Mouse (Mus musculus) MEL (cell line): ENCODE measurements around the gene Sema5a. TPM values are rescaled to one million over a fixed set of nuclear protein-coding genes. Genes with fewer than 3 reads are reported as not detected.

Experiments used
- DNase-seq: peaks from one replicate; pipeline ENCODE4 v3.0.0; 2011; ENCODE audit warnings: low read depth, low spot score
- H3K27ac ChIP-seq: 2 replicates; pipeline ENCODE4 v1.5.1; 2012; ENCODE audit warnings: low read depth, mild to moderate bottlenecking, control low read depth, low read length, moderate library complexity; ENCODE audit not compliant: control insufficient read depth
- H3K27me3 ChIP-seq, 2 experiments: fragments of 150-350 bp in 1 of 2; sonication (generic) in 1 of 2; 2 replicates each; pipeline ENCODE4 v1.6.1; 2012; ENCODE audit warnings: low read length in 2 of 2, mild to moderate bottlenecking in 2 of 2, improper control_type of control experiment in 1 of 2, moderate library complexity in 1 of 2; ENCODE audit not compliant: insufficient read depth in 2 of 2, control insufficient read depth in 1 of 2
- H3K36me3 ChIP-seq, 2 experiments: 2 replicates each; pipeline ENCODE4 v1.6.1; 2012 to 2014; ENCODE audit warnings: low read length in 2 of 2, improper control_type of control experiment in 1 of 2, inconsistent platforms in 1 of 2, mild to moderate bottlenecking in 1 of 2; ENCODE audit not compliant: insufficient read depth in 2 of 2, control insufficient read depth in 1 of 2
- H3K4me1 ChIP-seq, 2 experiments: fragments of 150-350 bp in 1 of 2; sonication (generic) in 1 of 2; 2 replicates each; pipeline ENCODE4 v1.6.1; 2012; ENCODE audit warnings: low read length in 2 of 2, improper control_type of control experiment in 1 of 2, mild to moderate bottlenecking in 1 of 2; ENCODE audit not compliant: insufficient read depth in 2 of 2, control insufficient read depth in 1 of 2
- H3K4me3 ChIP-seq, 2 experiments: fragments of 150-350 bp in 1 of 2; sonication (generic) in 1 of 2; 2 replicates each; pipeline ENCODE4 v1.5.1; 2012; ENCODE audit warnings: low read depth in 2 of 2, low read length in 2 of 2, mild to moderate bottlenecking in 2 of 2, moderate library complexity in 2 of 2, control low read depth in 1 of 2, improper control_type of control experiment in 1 of 2; ENCODE audit not compliant: control insufficient read depth in 1 of 2, insufficient read depth in 1 of 2
- H3K79me2 ChIP-seq: 2 replicates; pipeline ENCODE4 v1.6.1; 2012; ENCODE audit warnings: mild to moderate bottlenecking, low read length, moderate library complexity; ENCODE audit not compliant: control insufficient read depth, poor library complexity, insufficient read depth
- H3K9ac ChIP-seq: 2 replicates; pipeline ENCODE4 v1.6.1; 2012; ENCODE audit warnings: low read depth, mild to moderate bottlenecking, control low read depth, low read length, moderate library complexity; ENCODE audit not compliant: control insufficient read depth, poor library complexity, severe bottlenecking
- H3K9me3 ChIP-seq: fragments of 150-350 bp; sonication (generic); replicated peaks from 2 replicates; pipeline ENCODE4 v1.6.1; 2012; ENCODE audit warnings: mild to moderate bottlenecking, low read length, improper control_type of control experiment, moderate library complexity; ENCODE audit not compliant: insufficient read depth
- BHLHE40 ChIP-seq: IDR thresholded peaks from 2 replicates; pipeline ENCODE4 v1.6.1; 2012; ENCODE audit warnings: low read depth, mild to moderate bottlenecking, inconsistent platforms, low read length, improper control_type of control experiment, borderline replicate concordance
- ETS1 ChIP-seq: IDR thresholded peaks from 2 replicates; pipeline ENCODE4 v1.6.1; 2012; ENCODE audit warnings: low read depth, mild to moderate bottlenecking, inconsistent platforms, low read length, improper control_type of control experiment, moderate library complexity
- JUND ChIP-seq: IDR thresholded peaks from 2 replicates; pipeline ENCODE4 v1.6.1; 2011; ENCODE audit warnings: low read depth, mild to moderate bottlenecking, improper control_type of control experiment, low read length
- MYB ChIP-seq: IDR thresholded peaks from 2 replicates; pipeline ENCODE4 v1.6.1; 2011; ENCODE audit warnings: mild to moderate bottlenecking, low read depth, low read length, improper control_type of control experiment
- MYC ChIP-seq: IDR thresholded peaks from 2 replicates; pipeline ENCODE4 v1.6.1; 2011; ENCODE audit warnings: low read depth, mild to moderate bottlenecking, low read length, improper control_type of control experiment, moderate library complexity
- NELFE ChIP-seq: IDR thresholded peaks from 2 replicates; pipeline ENCODE4 v1.6.1; 2011; ENCODE audit warnings: low read depth, low read length, improper control_type of control experiment
- NRF1 ChIP-seq: IDR thresholded peaks from 2 replicates; pipeline ENCODE4 v1.6.1; 2014; ENCODE audit warnings: low read depth, mild to moderate bottlenecking, inconsistent platforms, low read length, improper control_type of control experiment, moderate library complexity; ENCODE audit not compliant: poor library complexity, insufficient read depth, severe bottlenecking
- POLR2A ChIP-seq, 2 experiments: IDR thresholded peaks; 2 replicates each; pipeline ENCODE4 v1.6.1; 2011 to 2012; ENCODE audit warnings: low read length in 2 of 2, mild to moderate bottlenecking in 2 of 2, control low read depth in 1 of 2, improper control_type of control experiment in 1 of 2, low read depth in 1 of 2, moderate library complexity in 1 of 2; ENCODE audit not compliant: control insufficient read depth in 1 of 2, insufficient read depth in 1 of 2, poor library complexity in 1 of 2
- POLR2AphosphoS2 ChIP-seq: IDR thresholded peaks from 2 replicates; pipeline ENCODE4 v1.6.1; 2011; ENCODE audit warnings: low read length, improper control_type of control experiment
- POLR2AphosphoS5 ChIP-seq: IDR thresholded peaks from 2 replicates; pipeline ENCODE4 v1.6.1; 2012; ENCODE audit warnings: low read depth, borderline replicate concordance, mild to moderate bottlenecking, inconsistent platforms, low read length, moderate library complexity, mixed read lengths
- RAD21 ChIP-seq: IDR thresholded peaks from 2 replicates; pipeline ENCODE4 v1.6.1; 2011; ENCODE audit warnings: mild to moderate bottlenecking, low read depth, low read length, improper control_type of control experiment
- SIN3A ChIP-seq: IDR thresholded peaks from 2 replicates; pipeline ENCODE4 v1.6.1; 2012; ENCODE audit warnings: low read length, improper control_type of control experiment, inconsistent platforms
- TCF12 ChIP-seq: IDR thresholded peaks from 2 replicates; pipeline ENCODE4 v1.6.1; 2014; ENCODE audit warnings: low read depth, mild to moderate bottlenecking, inconsistent platforms, low read length, improper control_type of control experiment, moderate library complexity
- USF2 ChIP-seq, 2 experiments: IDR thresholded peaks; 2 replicates each; pipeline ENCODE4 v1.6.1; 2011 to 2012; ENCODE audit warnings: improper control_type of control experiment in 2 of 2, low read length in 2 of 2, borderline replicate concordance in 1 of 2, inconsistent platforms in 1 of 2, low read depth in 1 of 2, mild to moderate bottlenecking in 1 of 2; ENCODE audit not compliant: insufficient read depth in 1 of 2
- ZMIZ1 ChIP-seq: IDR thresholded peaks from 2 replicates; pipeline ENCODE4 v1.6.1; 2012; ENCODE audit warnings: low read depth, mild to moderate bottlenecking, inconsistent platforms, low read length, improper control_type of control experiment, moderate library complexity
- polyA plus RNA-seq, 2 experiments: library from polyadenylated mRNA; stranded (reverse) in 1 of 2; unstranded in 1 of 2; fragments of >175 nt in 1 of 2; fragments of >200 nt in 1 of 2; gene quantifications; 2 replicates each; pipeline versions ENCODE4 v1.2.1 to v1.2.4; 2012; ENCODE audit warnings: low replicate concordance in 2 of 2, low read depth in 1 of 2; ENCODE audit not compliant: insufficient read length in 2 of 2, insufficient read depth in 1 of 2, missing spikeins in 1 of 2
- total RNA-seq: library from RNA; depleted of rRNA; stranded (reverse); fragments of 300-350 nt; gene quantifications from 2 replicates; pipeline ENCODE4 v1.2.3, GENCODE M21; 2012

Sema5a gene
- total and polyA plus RNA-seq, 3 experiments: not detected

DNA sequence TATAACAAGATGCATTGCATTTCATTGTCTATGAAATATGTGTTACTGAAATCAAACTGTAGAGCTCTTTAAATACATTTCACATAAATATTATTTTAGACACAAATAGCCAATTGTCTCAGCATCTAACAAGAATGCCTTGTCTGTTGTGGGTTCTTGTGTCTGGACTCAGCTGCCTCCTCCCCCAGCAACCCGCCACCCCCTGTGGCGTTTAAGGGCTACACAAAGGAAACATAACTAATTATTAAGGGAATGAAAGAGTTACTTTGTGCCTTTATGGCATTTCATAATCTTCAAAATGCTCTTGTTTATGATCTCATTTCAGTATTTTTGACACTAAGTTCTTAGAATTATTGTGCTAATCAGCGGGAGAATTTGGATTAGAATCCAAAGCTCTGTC, 298.6 kb downstream of the Sema5a start:
- H3K4me3 ChIP-seq: no peak overlapping the region
- H3K79me2 ChIP-seq: no peaks in the 10 kb centered on the region
- no peaks in the 10 kb centered on the region for H3K27me3 ChIP-seq
- no peak overlapping the region for H3K9ac ChIP-seq
- H3K36me3 ChIP-seq: no peaks in the 10 kb centered on the region
- TF ChIP-seq POLR2AphosphoS2: no peak
- no peak for TF ChIP-seq TCF12
- no peak for TF ChIP-seq POLR2A (IDR thresholded peaks at IDR 0.05; ENCODE audit: control insufficient read depth in 1 of 2, insufficient read depth in 1 of 2, low read depth in 1 of 2, low read length in 2 of 2, poor library complexity in 1 of 2)
- no peak for TF ChIP-seq MYB
- no peak for TF ChIP-seq RAD21
- TF ChIP-seq BHLHE40: no peak
- TF ChIP-seq MYC: no peak
- TF ChIP-seq, all 39 proteins: peak for 0
- Histone ChIP-seq H3K9me3 (no peaks in the 10 kb centered on the region), H3K4me1 (no peaks in the 10 kb centered on the region), H3K27ac (no peak overlapping the region)
- DNase-seq: no peak

GRCm38 (mm10) chr15:32545455-32545854, 300.8 kb downstream of the Sema5a start:
- Histone ChIP-seq H3K4me1 (no peaks in the 10 kb centered on the region), H3K9ac (no peak overlapping the region), H3K79me2 (no peaks in the 10 kb centered on the region), H3K27me3 (no peaks in the 10 kb centered on the region), H3K27ac (no peak overlapping the region), H3K4me3 (no peak overlapping the region), H3K9me3 (no peaks in the 10 kb centered on the region), H3K36me3 (no peaks in the 10 kb centered on the region)
- DNase-seq: no peak
- TF ChIP-seq ZMIZ1 (no peak), USF2 (IDR thresholded peaks at IDR 0.05; ENCODE audit: borderline replicate concordance in 1 of 2, insufficient read depth in 1 of 2, low read depth in 1 of 2, low read length in 2 of 2) (no peak), NRF1 (no peak), POLR2AphosphoS5 (no peak), NELFE (no peak), ETS1 (no peak), RAD21 (no peak), BHLHE40 (no peak), JUND (no peak), SIN3A (no peak)
